Mouse (Mus musculus) layer of hippocampus, adult 18-20 months (tissue): Measurements from ENCODE around the gene Cacnb1. TPM values are rescaled to one million over a fixed set of nuclear protein-coding genes. Genes with fewer than 3 reads are reported as not detected.
A peak's percentile ranks its signal among the peaks of the same experiment; 100 is the strongest.

Experiments
- DNase-seq, 2 experiments: peaks; one replicate each; pipeline ENCODE4 v3.0.0; 2022; ENCODE audit warnings: low spot score in 2 of 2
- total RNA-seq, 2 experiments: library from RNA; stranded (reverse); gene quantifications; 2 replicates each; pipeline ENCODE4 v1.2.3; 2021

Gene Cacnb1
- total RNA-seq, 2 experiments from 2014 or later = 148 to 155 TPM

DNA sequence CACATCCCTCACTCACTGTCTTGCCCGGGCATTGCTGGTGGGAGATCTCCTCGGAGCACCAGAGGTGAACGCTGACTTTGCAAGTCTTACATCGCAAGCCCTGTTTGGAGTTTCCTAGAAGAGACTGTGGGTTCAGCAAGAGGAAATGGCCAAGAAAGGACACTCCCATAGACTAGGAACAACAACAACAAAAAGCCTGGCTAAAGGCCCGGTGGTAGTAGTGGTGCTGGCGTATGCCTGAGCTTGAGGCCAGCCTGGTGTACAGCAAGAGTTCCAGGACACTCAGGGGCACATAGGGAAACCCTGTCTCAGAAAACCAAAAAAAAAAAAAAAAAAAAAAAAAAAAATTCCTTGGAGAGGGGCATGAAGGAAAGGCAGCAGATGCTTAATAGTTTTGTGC lies 19.9 kb upstream of the Cacnb1 start:
- no peak for DNase-seq

DNA sequence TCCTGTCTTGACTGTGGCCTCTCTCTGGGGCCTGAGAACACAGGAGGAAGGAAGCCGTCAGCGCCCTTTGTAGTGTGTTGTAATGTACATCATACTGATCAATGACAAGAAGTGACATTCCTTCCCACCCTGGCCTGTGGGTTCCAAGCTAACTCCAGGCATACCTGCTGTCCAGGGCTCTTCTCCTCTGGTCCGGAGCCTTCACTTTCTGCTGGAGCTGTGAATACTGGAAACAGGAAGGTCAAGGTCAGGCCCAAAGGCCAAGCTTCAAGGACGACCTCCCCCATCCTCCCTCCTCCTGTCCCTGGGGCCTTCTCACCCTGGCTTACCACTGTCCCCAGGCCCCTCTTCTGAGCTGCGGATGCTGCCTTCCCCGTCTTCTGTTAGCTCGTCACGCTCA lies 18.1 kb upstream of the Cacnb1 start:
- DNase-seq = no peak

DNA sequence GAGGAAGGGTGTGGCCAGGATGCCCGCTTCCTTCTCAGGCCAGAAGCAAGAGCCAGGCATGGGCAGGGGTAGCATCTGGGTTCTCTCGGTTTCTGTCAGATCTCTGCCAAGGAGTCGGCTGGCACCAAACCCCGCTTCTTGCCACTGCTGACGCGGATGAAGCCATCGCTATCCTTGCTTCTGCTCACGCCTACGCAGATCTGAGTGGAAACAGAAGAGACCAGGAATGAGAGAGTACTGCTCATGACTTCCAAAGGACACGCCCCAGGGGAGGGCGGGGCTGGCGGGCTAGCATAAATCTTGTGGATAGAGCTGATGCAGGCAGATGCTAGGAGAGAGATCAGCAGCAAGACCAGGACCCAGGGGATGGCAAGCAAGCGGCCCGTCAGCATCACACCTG lies 15.0 kb upstream of the Cacnb1 start:
- DNase-seq = no peak

DNA sequence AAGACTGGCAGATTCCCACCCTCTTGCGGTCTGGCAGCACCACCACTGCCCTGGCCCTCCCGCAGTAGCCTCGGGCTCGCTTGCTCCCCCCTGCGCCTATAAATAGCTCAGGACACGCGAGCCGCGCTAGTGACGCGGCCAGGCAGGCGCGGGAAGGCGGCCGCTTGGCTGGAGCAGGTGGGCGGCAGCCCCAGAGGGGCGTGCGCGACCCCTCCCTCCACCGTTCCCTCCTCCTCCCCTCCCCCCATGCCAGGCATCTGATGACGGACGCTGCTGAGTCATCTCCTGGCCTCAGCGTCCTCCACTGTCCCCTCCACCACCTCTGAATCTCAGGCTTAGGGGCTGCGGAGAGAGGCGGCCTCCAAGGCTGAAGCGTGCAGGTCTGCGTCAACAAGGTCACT lies 13.1 kb upstream of the Cacnb1 start:
- DNase-seq = no peak

DNA sequence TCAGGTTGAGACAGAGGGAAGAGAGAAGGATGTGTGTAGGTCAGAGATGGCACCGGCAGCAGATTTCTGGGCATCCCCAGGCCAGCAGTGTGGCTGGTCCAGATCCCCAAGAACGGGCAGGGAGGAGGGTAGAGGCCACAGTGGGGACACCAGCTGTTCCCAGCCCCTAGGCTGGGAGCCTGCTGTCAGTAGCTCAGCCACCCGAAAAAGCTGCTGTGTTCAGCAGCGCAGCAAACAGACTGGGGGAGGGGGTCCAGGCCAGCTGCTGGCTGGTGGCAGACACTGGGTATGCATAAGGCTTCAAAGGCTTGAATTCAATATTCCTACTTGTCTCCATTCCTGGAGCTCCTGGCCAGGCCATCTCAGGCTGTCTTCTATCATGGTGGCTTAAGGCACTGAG lies 12.0 kb upstream of the Cacnb1 start:
- no peak for DNase-seq

DNA sequence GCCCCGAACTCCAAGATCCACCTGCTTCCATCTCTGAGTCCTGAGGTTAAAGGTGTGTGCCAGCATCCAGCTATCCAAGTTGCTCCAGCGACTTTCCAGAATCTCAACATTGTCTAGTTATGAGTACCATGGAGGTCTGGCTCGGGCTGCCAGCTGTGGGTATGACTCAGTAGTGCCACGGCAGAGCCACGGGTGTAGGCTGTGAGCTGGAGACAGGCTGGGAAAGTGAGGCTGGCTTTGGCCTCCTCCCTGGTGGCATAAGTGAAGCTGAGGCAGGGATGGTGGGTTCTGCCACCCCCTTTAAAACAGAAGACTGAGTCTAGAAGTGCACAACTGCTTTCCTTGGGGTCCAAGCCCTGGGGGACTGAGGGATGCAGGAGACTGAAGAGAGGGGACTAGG lies 11.2 kb upstream of the Cacnb1 start:
- DNase-seq = no peak

DNA sequence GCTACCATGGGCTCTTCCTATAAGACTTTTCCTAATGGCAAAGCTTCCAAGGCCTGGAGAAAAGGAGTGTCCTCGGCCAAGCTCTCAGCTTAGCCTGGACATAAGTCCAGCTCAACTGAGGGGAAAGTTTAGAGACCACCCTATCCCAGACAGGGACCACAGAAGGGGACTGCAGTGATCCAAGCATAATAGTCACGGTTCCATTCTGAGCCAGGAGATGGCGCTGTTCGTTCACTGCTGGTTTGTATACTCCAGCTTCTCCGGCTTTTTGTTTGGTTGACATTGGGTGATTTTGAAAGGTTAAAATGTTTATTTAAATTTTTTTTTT lies 8.6 kb upstream of the Cacnb1 start:
- DNase-seq = peak; percentile 55 to 88

DNA sequence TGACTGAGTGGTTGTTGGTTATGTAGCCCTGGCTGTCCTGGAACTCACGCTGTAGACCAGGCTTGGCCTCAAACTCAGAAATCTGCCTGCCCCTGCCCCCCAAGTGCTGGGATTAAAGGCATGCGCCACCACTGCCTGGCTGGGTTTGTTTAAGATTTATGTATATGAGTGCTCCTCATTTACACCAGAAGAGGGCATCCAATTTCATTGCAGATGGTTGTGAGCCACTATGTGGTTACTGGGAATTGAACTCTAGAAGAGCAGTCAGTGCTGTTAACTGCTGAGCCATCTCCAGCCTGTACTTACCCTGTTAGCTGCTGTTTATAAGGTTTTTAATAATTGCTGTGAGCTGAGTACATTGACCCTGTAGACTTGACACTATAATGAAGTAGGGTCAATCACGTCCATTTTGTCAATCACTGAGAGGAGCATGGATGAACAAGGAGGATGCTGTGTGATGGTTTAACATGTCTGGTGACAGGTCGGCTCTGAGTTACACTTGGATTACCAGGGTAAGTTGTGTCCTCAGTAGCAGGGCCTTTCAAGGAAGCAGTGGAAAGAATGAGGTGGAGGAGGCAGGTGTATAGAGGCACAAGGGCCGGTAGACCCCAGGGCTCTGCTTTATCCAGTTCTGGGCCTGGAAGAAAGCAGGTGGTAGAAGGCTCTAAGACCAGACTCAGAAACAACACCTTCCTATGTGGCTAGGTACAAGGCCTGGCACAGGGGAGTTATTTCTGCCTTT lies 8.0 kb upstream of the Cacnb1 start:
- DNase-seq = no peak

DNA sequence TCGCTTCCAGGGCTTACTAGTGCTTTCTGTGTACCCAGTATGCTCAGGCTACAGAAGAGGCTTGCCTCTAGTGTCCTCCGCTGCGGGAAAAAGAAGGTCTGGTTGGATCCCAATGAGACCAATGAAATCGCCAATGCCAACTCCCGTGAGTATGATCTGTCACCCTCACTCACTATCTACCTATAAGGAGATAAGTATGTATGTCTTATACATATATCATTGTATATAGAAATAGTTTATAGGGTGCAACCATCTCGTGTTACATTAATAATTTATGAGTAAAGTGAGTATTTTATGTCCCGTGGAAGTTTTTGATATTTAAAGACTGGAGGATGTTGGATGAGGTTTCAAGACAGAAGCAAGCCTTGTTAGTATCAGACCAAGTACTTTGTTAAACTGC lies 5.0 kb upstream of the Cacnb1 start:
- DNase-seq = no peak

DNA sequence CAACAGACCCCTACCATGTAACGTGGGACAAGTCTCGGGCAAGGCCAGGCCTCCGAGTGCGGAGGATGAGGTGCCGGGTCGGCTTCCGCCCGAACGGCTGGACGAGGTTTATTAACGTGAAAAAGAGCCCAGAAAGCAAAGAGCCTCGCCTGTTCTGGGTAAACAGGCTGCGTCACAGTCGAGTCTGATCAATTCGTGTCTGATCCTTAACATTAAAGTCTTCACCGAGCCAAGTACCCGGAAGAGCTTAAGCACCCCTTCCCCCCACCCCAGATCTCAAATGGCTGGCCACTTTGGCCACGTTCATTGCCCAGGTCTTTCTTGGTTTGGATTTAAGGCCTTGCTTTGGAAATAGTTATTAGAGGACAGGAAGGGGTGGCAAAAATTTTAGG lies 4.5 kb upstream of the Cacnb1 start:
- no peak for DNase-seq

DNA sequence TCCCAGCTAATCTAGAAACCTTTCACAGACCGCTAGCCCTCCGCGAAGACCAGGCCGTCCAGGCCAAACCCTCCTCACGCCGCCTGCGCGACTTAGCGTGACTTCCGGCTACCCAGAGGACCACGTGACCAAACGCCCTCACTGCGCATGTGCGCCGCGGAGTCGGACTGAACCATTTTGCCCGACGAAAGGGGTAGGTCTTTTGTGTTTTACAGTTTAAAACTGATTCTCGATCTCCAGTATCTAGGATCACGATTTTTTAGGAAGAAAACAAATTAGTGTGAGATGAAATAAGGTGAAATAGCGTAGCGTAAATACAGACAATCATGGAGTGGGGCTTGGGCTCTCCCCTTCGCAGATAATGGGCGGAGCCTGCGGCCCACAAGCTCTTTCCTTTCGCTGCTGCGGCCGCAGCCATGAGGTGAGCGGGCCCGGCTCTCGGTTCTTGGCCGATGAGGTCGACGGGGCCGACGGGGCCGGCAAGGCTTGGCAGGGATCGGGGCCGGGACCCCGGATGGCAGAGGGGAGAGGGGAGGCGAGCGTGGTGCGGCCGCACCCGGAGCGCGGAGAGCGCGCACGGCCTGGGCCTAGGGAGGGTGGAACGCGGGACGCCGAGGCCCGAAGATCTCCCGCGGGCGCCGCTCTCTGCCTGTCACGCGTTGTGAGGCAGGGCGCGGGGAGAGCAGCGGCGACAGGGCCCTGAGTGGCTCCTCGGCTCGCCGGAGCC lies 3.9 kb upstream of the Cacnb1 start, which contains the start of gene Rpl19:
Gene Rpl19, plus strand, starts transcription at position 141 of the 727 bp plus-strand sequence.
- DNase-seq = peak; percentile 90 to 95

DNA sequence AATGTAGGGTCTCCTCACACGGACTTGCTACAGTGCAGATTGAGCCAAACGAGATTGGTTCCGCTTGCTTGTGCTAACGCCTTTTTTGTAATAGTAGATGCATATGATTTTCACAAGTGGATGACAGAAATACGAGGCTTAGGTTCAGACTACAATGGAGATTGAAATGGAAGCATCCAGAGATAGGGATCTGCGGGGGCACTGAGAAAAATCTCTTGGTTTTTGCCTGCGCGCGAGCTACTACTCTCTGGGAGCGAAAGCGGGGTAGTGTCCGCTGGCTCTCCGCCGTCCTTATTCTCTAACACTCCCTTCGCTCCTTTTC lies 3.4 kb upstream of the Cacnb1 start:
- DNase-seq = no peak

DNA sequence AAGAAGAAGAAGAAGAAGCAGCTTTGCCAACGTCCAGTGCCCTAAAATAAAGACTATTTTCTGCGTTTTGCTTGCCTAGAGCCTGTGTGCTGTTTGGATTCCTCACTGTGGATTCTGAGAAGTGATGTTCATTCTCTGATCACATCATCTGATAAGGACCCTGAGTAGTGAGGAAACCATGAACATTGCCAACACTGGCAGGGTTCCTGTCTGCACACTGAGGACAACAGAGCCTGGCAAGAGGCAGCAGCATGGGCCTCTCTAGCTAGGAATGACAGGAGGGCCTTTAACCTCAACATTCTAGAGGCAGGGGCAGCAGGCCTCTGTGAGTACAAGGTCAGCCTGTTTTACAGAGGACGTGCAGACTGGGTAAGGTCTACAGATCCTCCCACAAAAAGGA lies 1.7 kb upstream of the Cacnb1 start:
- DNase-seq = no peak

DNA sequence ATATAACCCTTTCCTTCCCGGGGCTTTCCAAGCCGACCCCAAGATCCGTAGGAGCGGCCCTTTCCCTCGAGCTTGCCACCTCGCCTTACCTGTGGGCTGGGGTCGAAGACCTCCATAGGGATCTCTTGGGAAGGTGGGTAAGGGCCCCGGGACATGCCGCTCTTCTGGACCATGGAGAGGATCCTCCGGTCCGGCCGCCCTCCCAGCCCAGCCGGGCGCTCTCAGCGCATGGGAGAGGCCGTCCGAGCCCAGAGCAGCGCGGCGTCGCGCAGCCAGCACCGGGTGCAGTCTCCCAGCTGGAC lies 630 bp downstream of the Cacnb1 start:
- DNase-seq = no peak

DNA sequence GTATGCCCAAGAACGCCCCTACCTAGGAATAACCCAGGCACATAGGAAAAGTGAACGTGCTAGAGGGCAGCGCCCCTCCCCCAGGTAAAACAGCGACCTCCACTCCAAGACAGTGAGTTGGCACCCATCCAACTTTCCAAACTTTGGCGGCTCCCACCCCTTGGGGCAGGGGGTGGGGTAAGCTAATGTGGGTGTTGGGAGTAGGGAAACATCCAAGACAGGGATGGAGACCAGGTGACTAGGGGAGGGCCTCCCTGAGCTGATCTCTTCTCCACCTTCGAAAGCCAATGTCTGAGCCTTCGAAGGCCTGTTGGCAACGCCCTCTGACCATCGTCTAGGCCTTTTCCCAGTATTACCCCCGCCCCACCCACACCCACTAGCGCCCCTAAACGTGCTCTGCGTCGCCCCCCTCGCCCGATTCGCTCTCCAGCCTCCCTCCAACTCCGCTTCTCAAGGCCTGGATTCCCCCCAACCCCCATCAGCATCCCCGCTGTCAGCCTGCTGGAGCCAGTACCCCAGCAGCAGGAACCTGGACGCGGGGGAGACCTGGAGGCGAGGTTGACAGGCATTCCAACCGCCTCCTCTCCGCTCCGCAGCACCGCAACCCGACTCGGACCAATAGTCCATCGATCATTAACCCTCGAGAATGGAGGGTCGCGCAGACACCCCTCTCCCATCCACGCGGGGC lies 1.1 kb downstream of the Cacnb1 start:
- peak; percentile 48 to 69 for DNase-seq

DNA sequence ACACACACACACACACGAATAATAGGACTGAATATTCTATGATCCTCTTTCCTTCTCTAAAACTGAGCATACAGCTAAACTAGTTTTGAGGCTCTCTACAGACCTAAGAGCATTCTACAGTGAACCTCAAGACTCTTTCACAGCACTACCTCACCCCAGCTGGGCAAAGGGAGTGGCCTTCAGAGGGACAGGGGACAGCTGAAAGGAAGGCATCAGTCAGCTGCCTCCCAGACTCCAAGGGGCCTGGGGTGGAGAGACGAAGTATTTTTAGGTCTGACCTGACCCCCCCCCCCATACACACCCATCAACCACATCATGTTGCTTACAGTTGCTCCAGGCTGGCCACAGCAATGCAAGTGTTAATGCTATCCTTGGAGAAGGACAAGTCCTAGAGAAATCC lies 1.7 kb downstream of the Cacnb1 start:
- no peak for DNase-seq

DNA sequence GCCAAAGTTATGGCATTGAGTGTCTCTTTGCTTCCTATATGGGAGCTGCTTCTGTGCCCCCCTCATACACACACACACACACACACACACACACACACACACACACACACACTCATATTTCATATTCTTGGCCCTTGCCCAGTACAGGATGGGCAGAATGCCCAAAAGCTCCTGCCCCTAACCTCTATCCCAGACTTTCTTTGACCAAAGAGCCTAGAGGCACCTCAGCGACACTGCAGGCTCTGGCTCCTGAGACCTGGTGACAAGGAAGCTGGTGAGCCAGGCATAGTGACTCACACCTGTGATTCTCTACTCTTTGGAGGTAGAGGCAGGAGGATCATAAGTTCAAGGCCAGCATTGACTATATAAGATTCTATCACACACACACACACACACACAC lies 2.1 kb downstream of the Cacnb1 start:
- DNase-seq = no peak

DNA sequence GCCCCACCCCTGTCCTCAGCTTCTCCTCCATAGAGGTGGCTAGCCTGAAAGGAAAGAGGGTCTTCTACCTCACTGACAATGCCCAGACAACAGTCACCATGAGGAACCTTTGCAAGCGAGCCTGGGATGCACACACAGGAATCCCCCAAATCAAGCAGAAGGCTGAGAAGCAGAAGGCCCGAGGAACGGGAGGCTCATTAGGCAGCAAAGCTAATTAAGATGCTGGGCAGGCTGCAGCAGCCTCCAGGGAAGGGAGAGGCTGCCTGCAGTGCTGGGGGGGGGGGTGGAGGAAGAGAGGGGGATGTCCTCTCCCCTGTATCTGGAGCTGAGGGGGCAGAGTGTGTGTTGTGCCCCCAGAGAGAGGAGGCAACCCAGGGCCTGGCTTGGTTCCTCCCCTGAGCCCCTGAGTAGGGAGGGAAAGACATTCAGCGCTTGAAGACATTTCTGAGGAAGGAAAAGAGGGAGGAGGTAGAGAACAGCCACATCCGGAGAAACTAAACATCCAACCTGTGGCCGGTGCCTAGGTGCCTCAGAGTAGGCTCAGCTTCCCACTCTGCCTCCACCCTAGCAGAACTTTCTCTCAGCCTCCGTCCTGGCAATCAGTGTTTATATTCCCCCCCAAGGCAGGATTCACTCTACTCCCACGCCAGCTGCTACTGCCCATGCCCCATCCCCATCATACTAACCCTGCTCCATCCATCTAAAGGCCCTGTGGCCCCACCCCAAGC lies 2.8 kb downstream of the Cacnb1 start:
- no peak for DNase-seq

DNA sequence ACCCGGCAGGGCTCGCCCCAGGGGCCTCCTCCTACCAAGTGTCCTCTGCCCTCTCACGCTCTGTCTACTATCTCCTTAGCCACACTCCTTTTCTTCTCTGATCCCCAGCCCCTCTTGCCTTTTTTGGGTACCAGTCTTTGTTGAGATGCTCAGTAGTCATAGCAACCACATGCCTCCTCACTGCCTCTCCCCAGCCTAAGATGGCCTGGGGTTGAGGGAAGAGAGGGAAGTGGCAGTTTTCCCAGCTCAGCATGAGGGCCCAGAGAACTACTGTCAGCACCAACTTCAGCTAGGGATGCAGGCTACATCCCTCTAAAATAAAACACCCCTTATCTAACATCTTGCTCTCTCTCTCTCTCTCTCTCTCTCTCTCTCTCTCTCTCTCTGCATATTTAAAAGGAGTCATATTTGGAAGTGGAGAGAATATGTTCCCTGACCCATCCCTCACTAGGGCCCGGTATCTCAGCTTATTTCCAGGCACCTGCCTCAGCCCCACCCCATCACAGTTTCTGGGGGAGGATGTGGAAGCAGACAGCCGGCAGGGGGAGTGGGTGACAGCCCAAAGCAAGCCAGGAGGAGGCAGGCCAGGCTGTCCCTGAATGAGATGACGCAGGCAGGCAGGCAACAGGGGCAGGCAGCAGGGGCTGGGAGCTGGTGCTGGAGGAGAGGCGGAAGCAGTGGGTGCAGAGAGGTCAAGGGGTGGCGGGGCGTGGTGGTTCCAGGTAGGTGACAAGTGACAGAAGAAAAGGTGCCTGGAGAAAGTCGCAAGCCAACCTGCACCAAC lies 3.8 kb downstream of the Cacnb1 start:
- DNase-seq = peak; percentile 81 to 82

DNA sequence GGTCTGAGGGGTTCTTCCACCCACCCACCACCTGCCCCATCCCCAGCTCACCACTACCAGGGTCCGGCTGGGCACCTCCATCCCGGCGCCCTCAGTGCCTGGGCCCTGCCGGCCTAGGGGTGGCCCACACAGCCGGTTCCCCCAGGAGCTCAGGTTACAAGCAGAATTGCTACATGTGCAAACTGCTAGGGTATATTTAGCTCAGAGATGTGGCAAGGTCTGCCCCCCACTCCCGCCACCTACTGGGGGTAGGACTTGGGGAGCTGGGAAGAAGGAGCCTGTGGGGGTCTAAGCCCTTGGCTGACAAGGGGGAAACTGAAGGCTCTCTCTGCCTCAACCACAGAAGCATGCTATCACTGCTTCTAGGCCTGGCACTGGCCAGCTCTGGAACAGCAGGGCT lies 4.6 kb downstream of the Cacnb1 start:
- DNase-seq = no peak

DNA sequence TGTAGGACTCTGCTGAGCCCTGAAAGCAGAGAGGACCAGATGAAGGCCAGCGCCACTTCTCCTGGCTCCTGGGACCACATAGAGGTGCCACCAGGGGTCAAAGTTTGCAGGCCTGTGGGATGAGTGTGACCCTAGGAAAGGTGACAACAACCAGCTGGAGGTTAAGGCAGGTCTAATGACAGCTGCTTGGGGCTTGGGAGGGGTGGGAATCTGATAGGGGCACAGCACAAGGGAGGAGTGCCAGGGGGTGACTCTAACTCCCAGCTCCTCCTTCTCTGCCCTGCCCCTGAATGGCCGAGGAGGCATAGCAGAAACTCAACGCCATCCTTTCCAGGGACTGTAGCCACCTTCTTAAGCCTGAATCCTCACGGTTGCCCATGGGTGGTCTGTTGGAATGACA lies 6.0 kb downstream of the Cacnb1 start:
- no peak for DNase-seq
